Mouse (Mus musculus) right cerebral cortex, adult 18-20 months (tissue): ENCODE data around the gene Tlk1.

Source experiments
- DNase-seq: peaks from one replicate; pipeline ENCODE4 v3.0.0; 2022; ENCODE audit warnings: mixed read lengths

Gene Tlk1

GRCm38 (mm10) chr2:70825371-70826051, at the start of gene Tlk1:
Gene Tlk1 (minus strand): TSS chr2:70825728.
- DNase-seq: peak; percentile 76

DNA sequence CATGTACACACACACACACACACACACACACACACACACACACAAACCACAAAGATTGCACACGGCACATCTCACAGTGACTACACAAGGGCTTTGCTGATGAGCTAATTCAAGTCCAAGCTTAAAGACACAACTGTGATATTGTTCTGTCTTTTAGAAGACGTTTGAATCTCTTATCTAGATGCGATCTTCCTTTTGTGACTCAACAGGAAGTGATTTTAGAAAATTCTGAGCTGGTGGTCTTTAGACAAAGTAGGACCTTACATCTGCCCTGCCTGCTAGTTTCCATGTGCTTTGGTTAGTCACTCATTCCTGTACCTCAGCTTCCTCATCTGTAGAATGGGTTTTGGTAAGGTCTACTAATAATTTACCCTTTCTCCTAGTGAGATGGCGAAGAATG, 49.6 kb upstream of the Tlk1 start:
- no peak for DNase-seq

DNA sequence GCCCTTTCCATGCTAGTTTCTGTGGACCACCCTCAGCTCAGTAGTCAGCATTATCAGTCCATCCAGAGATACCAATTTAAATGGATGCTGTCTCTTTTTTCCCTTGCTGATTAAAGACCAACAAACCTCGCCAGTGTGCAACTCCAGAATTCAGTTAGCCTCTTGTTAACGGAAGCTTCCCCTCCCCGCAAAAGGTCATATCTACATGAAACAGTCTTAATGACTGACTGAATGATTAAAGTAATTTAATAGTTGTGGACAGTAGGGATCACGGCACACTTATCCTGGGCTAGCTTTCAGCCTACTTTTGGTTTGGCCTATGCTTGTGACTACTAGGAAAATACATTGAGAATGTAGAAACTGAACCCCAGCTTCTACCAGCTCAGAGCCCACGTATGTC, 47.6 kb upstream of the Tlk1 start:
- no peak for DNase-seq

DNA sequence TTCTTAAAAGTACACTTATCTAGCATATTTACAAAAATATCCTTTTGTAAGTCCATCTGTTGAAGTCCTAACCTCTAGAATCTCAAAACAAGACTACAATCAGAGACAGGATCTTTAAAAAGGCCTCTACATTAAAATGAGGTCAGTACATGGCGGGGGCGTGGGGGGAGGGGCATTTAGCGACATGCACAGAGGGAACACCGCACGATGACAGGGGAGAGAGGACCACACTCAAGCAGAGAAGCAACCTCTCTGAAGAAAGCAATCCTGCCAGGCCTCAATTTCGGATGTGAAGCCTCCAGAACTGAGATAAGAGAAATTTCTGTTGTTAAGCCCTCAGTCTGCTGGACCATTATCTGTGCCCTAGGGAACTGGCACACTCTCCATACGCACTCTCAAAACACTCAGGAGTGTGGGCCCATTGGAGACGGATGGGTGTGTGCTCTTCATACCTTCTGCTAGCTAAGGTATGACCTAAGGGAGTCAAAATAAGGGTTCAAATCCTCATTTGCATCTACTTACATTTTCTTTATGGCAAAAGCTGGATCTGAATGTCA, 46.0 kb upstream of the Tlk1 start:
- DNase-seq: no peak

GRCm38 (mm10) chr2:70870819-70871218, 45.3 kb upstream of the Tlk1 start:
- DNase-seq: no peak

GRCm38 (mm10) chr2:70869116-70869515, 43.6 kb upstream of the Tlk1 start:
- no peak for DNase-seq

GRCm38 (mm10) chr2:70867231-70867630, 41.7 kb upstream of the Tlk1 start:
- no peak for DNase-seq

DNA sequence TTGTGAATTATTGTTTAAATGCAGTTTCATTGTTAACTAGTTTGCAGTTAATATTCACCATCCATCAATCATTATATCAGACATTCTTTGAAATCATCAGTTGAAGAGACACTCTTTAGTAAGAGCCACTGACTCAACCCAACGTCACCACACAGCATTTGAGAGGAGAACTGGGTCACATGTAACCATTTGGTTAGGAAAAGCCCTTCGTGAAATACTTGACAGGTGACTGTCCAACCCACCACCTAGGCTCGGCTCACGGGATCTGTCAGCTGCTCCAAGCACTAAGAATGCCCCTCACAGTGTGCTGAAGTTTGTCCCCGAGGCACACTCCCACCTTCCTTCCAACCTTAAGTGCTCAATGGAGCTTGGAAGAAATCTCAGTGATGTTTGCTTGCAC, 37.4 kb upstream of the Tlk1 start:
- DNase-seq: no peak

DNA sequence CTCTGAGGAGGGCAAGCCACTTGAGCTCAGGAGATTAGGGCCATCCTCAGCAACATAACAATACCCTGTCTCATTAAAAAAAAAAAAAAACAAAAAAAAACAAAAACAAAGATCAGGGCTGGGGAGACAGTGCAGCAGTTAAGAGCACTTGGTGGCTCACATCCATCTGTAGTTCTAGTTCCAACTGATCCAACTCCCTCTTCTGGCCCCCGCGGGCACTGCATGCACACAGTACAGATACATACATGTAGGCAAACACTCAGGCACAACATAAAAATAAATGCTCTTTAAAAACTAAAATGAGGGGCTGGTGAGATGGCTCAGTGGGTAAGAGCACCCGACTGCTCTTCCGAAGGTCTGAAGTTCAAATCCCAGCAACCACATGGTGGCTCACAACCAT, 34.2 kb upstream of the Tlk1 start:
- no peak for DNase-seq

GRCm38 (mm10) chr2:70856971-70857370, 31.4 kb upstream of the Tlk1 start:
- DNase-seq: no peak

DNA sequence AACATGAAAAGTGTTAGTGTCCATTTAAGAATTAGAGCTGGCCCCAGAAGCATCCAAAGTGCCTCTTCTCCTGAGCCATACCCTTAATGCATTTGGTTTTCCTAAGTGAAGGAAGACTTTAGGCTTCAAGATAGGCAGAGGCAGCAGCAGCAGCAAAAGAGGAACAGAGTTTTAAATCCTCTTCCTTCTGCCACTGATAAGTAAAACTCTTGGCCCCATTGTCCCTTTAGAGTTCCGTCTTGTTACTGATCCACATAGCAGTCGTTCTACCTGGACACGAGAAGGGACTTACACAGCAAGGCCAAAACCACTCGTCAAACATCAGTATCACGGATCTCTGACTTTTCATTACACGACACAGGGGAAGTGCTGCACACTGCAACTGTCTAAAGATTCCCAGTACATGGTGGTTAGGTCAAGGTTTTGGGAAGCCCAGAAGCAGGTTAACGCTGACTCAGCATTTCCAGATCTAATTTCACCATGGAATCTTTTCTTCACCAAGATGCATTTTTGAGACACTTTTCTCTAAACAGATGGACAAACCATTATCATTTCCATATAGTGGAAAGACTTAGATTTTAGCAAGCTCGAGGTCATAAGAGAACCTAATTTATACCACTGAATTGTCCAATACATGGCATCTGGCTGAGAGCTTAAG, 28.8 kb upstream of the Tlk1 start:
- no peak for DNase-seq

DNA sequence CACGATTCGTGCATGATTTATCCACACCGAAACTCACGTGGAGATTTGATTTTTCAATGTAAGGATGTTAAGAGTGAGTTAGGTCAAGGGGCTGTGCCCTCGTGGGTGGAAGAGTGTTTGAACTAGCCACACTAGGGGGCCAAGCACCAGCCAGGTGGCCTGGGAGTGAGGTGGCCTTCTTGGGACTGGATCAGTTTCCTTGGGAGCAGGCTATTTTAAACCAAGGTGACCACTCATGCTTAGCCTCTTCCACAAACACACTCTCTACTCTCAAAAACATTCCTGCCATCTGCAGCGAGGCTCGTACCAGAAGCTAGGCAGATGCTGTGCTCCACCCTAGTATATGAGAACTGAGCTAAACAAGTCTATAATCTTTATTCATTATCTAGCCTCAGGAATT, 27.8 kb upstream of the Tlk1 start:
- peak; percentile 30 for DNase-seq

DNA sequence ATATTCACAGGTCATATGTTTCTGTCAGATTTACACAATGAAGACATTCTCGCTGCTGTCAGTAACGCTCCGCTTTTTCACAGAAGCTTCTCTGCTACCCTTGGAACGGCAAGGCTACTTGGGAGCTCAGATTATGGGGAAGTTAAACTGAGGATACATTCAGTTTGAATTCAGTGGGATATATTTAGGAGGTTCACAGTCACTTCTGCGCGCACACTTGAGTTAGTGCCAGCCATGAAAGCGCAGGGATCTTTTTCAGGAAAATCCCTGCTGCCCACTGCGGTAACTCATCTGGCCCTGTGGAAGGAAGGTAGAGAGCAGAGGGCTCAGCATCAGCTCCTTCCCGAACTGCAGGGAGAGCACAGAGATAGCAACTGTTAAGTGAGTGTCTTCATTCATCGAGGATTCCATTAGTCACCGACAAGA, 27.3 kb upstream of the Tlk1 start:
- peak; percentile 74 for DNase-seq

DNA sequence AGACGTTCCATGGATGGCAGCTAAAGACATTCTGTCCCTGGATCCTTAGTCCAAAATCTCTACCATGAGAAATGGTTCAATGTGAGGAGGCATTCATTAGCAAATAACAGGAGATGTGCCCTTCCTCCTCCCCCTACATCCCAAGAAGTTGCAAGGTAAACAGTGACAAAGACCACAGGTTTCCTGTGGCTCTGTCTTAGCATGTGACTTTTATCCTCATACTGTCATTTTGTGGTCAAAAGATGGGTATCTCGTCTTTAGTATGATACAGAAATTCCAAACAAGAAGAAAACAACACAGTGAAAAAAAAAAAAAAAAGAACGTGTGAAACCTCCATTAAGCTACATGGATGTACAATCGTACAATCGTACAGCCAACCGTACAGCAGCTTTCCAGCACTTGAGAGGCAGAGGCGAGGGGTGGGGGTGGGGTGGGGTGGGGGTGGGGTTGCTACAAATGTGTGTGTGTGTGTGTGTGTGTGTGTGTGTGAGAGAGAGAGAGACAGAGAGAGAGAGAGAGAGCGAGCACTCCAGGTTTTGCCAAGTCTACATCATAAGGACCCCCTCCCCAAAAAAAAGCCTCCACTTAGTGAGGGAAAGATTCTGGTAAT, 26.8 kb upstream of the Tlk1 start:
- DNase-seq: no peak

DNA sequence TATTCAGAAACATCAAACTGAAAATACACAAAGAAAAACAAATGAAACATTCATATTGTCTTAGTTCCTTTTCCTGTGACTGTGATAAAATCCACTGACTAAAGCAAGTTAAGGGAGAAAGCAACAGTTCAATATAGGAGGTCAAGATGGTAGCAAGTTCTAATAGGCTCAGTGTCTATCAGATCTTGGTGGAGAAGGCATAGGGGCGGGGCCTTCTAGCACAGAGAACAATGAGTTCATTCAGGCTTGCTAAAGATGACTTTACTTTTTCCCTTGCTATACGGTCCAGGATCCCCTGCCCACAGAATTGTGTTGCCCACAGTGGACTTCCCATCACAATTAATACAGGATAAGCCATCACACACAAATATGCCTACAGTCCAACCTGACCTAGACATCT, 20.3 kb upstream of the Tlk1 start:
- DNase-seq: no peak

DNA sequence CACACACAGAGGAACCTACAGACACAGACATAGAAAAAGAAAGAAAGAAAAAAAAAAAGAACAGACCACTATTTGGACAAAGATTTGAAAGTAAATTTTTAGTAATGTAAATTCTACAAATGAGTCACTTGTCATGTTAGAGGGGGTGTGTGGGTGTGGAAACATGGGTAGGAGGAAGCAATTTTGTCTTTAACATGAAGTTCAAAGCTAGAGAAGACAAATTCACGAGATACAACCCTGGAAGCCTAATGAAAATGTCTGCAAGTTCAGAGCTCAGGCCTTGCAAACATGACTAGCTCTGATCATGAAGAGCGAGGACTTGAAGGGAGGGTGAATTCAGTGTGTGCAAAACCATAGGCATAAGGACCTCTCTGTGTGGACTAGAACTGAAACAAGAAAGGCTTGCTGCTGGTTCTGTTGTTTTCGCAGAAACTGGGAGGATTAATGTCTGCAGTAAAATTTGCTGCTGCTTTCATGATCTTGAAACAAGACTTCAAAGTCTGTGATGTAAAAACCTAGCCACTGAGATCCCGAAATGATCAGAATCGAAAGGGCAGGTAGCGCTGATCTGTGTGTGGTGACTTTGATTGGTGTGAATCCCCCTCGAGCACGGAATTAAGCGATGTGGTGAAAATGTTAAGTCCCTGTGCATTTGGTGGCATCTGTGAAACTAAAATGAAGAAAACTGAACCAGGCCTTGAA, 19.3 kb upstream of the Tlk1 start:
- DNase-seq: peak; percentile 30

DNA sequence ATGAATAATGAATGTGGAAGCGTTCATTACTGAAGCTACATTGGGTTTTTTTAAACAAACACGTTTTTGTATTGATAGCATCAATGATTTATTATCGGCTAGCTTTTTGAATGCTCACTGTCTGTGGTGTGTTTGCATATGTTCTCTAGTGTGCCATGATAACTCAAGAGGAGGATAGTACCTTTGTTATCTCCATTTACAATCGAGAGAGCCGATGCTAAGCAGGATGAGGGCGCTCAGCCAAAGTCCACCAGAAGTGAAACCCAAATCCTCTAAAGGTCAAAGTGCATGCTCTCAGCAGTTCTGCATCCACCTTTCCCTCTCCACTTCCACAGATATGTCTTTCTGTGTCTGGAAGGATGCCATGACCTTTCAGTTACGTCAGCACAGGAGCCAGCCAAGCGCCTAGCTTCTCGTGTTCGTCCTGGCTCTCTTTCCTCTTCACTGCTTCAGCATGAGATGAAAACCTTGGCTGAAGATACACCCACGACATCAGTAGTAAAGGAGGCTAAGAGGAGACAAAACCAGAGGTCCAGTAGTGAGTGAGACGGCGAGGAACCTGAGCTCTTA, 16.6 kb upstream of the Tlk1 start:
- DNase-seq: no peak

DNA sequence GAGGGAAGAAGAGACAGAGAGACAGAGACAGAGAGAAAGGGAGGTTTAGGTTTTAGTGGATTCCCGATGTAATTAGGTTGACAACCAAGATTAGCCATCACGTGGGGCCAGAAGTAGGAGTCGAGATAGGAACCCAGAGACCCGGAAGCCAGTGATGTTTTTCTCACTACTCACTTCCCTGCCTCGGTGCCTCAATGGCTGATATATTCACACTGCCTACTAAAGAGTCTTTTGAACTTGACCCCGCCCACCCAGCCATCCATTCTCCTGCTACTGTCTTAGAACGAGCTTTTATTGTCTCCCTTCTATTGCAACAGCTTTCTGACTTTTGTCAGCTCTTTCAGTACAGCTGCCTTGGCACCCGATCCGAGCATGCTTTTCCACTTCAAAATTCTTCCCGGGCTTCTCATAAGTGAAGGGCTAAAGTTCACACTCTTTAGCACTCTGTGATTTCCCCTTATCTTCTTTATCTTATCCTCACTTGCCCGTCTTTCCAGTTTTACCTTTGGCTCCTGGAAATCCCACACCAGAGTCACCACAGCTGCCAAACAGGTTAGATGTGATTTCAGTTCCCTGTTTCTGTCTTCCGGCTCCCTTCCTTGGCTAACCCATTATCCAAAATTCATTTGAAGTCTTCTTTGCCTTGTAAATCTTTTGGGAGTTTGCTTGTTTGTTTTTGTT, 13.1 kb upstream of the Tlk1 start:
- no peak for DNase-seq

DNA sequence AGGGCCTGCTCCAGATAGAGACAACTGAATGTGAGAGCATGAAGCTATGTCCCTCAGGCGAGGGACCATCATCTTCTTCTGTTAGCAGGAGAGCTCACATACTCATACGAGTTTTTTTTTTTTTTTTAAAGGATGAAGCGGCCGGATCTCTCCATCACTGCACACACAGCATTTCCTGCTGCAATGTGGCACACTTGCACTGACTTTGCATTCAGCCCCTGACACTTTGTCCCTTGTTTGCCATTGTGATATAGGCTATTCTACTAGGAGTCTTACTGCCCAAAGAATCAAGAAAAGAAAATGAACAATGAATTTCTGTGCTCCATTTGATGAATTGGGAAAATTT, 10.8 kb upstream of the Tlk1 start:
- DNase-seq: no peak

- DNase-seq: no peak
Measured at GRCm38 (mm10) chr2:70835641-70836305, 10.2 kb upstream of the Tlk1 start.

DNA sequence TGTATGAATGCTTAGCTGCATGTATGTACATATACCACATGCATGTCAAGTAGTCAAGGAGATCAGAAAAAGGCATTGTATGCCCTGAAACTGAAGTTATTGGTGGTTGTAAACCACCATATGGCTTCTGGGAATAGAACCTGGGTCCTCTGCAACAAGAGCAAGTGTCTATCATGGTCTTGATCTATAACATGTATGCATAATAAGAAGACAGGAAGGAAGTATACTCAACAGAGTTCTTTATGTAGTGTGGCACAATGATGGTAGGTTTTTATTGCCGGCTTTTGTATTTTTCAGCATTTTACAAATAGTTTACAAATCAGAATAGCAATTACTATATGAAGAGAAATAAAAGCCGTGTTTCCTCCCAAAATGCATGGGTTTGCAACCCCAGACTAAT, 9.7 kb upstream of the Tlk1 start:
- DNase-seq: no peak

DNA sequence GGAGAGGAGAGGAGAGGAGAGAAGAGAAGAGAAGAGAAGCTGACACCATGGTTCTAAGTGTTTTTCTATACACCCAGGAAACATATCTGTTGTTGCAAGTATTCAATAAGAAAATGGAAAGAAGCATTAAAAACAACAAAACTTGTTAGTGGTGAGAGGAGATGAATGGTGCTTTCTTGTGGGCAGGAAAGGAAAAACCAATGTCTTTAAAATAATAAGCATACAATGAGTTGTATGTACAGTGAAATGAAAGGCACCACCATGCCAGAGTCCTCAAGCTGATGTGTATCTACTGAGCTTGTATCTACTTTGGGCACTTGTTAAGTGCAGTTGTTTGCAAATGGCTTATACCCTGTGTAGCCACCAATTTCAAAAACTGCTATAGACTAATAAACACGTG, 7.7 kb upstream of the Tlk1 start:
- DNase-seq: no peak
